1 mouse cellular context compared by ENCODE assay signal in the genomic region with DNA sequence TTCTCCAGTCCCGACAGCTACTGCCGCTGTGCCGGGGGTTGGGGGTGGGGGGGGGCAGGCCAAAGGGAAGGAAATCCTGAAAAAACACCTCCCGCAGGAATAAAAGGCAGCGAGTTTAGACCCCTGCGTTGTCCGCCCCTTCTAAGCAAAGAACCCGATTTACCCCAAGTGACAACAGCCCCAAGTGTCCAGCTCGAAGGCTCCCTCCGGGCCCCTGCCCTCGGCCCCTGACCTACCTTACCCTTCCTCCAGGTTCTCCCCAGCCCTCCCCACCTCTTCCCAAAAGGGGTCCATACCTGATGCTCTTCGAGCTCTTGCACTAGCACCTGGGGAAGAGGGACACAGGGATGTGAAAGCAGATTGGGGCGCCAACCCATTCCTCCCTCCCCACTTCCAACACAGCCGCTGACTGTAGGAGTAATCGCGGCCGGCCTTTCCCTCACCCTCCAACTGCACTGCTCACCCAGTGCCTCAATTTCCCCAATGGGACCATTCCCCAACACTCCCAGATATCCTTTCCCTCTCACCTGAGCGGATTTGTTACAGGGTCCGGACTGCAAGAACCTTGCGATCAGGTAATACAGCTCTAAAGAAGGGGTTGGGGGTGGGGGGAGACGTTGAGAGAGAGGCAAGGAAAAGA.
TF ChIP-seq lines count a peak whose summit lies in the region.

No protein-coding gene starts in this region.

TF ChIP-seq in CH12.LX, 34 proteins besides CTCF, POLR2A, EP300 and RAD21:
- TF ChIP-seq NELFE (IDR thresholded peaks at IDR 0.05; ENCODE audit: low read depth, low read length) (0 out of 2 replicates have a peak, but pooled peaks have one; percentile 30), PAX5 (IDR thresholded peaks at IDR 0.05; ENCODE audit: low read length) (no peak), TBP (conservative IDR thresholded peaks at IDR 0.05; ENCODE audit: low read depth, low read length) (no peak)
